Mouse (Mus musculus): Measurements from ENCODE around the gene Rhox8. TPM values are rescaled to one million over a fixed set of nuclear protein-coding genes. Genes with fewer than 3 reads are reported as not detected.
"Not testable (repeated sequence)": the region's sequence is repeated elsewhere in the genome, so short reads cannot be mapped to it uniquely, and the experiment has no call there.

The Rhox8 gene
- not detected in 2 replicates for polyA plus RNA-seq (2014; fragmentation: Nextera tagmentation; extraction: Ambion mirVana)

DNA sequence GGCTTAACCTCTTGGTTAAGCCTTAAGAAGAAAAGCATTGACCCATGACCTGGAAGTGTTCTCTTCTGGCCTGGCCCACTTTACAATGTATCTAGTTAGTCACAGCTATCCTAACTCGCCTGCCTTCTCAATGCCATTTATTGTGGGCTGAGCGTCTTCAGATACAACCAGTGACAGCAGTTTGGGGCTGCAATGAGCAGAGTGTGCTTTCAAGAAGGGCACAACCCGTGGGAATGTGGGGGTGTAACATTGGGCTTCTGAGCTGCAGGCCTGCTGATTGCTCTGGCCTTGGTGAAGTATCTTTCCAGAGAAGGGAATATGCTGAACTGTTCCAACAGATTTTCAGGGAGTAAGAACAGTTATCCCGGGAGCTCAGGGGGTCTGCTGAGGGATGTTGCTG is at the start of gene Rhox8:
TSS of gene Rhox8 (minus strand) at position 101 of the 400 bp plus-strand sequence.
- no peaks in the 10 kb centered on the region for H3K27me3 ChIP-seq (replicated peaks; ENCODE audit: control insufficient read depth, insufficient read depth, low read length)
- no peak for ATAC-seq (replicated peaks; ENCODE audit: low FRiP score)
- no peak within 1 kb of the TSS for H3K9ac ChIP-seq (ENCODE audit: low read depth, low read length)
- H3K4me1 ChIP-seq (replicated peaks; ENCODE audit: control insufficient read depth, insufficient read depth, low read length): no peaks in the 10 kb centered on the region
- no peak within 1 kb of the TSS for H3K4me2 ChIP-seq
- H3K27ac ChIP-seq (ENCODE audit: low read depth, low read length): no peak within 1 kb of the TSS
- no peaks in the 10 kb centered on the region for H3K9me3 ChIP-seq (ENCODE audit: control insufficient read depth, low read length)
- DNase-seq (ENCODE audit: low spot score): no peak
- H3K4me3 ChIP-seq (ENCODE audit: low read depth, low read length): no peak within 1 kb of the TSS
- WGBS: 73% methylated on average over 4 of the region's 4 CpGs
- H3K36me3 ChIP-seq (ENCODE audit: control insufficient read depth, insufficient read depth, low read length): no peaks in the 10 kb centered on the region

DNA sequence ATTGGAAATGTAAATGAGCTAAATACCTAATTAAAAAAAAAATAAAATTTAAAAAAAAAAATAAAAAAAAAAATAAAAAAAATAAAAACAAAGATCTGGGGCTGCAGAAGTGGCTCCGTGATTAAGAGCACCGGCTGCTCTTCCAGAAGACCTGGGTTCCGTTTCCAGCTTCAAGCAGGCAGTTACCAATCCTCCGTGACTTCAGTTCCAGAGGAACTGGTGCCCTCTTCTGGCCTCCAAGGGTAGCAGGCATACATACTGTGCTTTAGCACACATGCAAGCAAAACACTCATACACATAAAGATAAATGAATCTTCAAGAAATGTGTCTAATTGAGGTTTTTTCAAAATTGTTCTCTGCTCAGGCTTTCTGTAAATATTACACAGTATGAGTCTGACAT is 37.6 kb upstream of the Rhox8 start:
- Histone ChIP-seq H3K4me3 (ENCODE audit: low read depth, low read length) (no peak overlapping the region), H3K27ac (ENCODE audit: low read depth, low read length) (no peak overlapping the region), H3K9ac (ENCODE audit: low read depth, low read length) (no peak overlapping the region), H3K9me3 (ENCODE audit: control insufficient read depth, low read length) (no peaks in the 10 kb centered on the region), H3K4me1 (replicated peaks; ENCODE audit: control insufficient read depth, insufficient read depth, low read length) (no peaks in the 10 kb centered on the region), H3K36me3 (ENCODE audit: control insufficient read depth, insufficient read depth, low read length) (no peaks in the 10 kb centered on the region), H3K4me2 (no peak overlapping the region), H3K27me3 (replicated peaks; ENCODE audit: control insufficient read depth, insufficient read depth, low read length) (no peaks in the 10 kb centered on the region)
- DNase-seq (ENCODE audit: low spot score) (no peak), ATAC-seq (replicated peaks; ENCODE audit: low FRiP score) (no peak)
- 65% methylated on average over 4 of the region's 4 CpGs for WGBS

DNA sequence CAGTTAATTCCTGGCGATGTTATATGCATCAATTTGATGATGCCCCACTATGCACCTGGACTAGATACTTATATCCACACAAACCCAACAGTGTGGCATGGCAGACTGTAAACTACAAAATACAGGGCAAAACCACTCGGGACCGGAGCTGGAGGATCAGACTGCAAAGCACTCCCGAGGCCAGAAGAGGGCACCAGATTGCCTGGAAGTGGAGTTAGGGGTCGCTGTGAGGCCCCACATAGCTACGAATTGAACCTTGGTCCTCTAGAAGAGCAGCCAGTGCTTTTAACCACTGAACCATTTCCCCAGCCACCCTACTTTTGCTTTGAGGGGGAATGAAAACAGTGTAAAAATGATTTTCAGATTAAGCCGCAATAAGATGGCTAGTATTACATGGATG is 29.8 kb upstream of the Rhox8 start:
- H3K9me3 ChIP-seq (ENCODE audit: control insufficient read depth, low read length): no peaks in the 10 kb centered on the region
- H3K27me3 ChIP-seq (replicated peaks; ENCODE audit: control insufficient read depth, insufficient read depth, low read length): no peaks in the 10 kb centered on the region
- no peaks in the 10 kb centered on the region for H3K4me1 ChIP-seq (replicated peaks; ENCODE audit: control insufficient read depth, insufficient read depth, low read length)
- 53% methylated on average over 7 of the region's 7 CpGs for WGBS
- no peak overlapping the region for H3K4me2 ChIP-seq
- no peak overlapping the region for H3K9ac ChIP-seq (ENCODE audit: low read depth, low read length)
- no peak for ATAC-seq (replicated peaks; ENCODE audit: low FRiP score)
- DNase-seq (ENCODE audit: low spot score): no peak
- no peak overlapping the region for H3K27ac ChIP-seq (ENCODE audit: low read depth, low read length)
- H3K36me3 ChIP-seq (ENCODE audit: control insufficient read depth, insufficient read depth, low read length): no peaks in the 10 kb centered on the region
- H3K4me3 ChIP-seq (ENCODE audit: low read depth, low read length): no peak overlapping the region

DNA sequence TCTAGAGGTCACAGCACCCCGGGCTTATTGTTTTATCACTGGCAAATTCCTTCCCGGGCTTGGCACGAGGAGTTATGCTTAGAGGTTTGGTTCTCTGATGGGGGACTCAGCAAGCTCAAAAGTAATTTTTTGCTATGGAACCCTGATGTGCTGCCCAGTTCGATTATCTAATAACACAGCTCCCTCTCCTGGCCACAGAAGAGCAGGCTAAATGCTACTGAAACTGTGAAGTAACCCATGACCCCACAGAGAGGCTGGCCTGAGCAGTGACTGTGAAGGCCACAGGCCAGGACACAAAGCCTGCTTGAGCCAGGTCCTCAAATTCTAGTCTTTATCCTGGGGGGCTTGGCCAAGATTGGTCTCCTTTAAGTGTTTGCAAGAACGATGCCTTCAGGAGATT is 25.0 kb upstream of the Rhox8 start:
- DNase-seq (ENCODE audit: low spot score) (no peak), ATAC-seq (replicated peaks; ENCODE audit: low FRiP score) (no peak)
- Histone ChIP-seq H3K4me3 (ENCODE audit: low read depth, low read length) (no peak overlapping the region), H3K27me3 (replicated peaks; ENCODE audit: control insufficient read depth, insufficient read depth, low read length) (no peaks in the 10 kb centered on the region), H3K27ac (ENCODE audit: low read depth, low read length) (no peak overlapping the region), H3K36me3 (ENCODE audit: control insufficient read depth, insufficient read depth, low read length) (no peaks in the 10 kb centered on the region), H3K4me1 (replicated peaks; ENCODE audit: control insufficient read depth, insufficient read depth, low read length) (no peaks in the 10 kb centered on the region), H3K9ac (ENCODE audit: low read depth, low read length) (no peak overlapping the region), H3K9me3 (ENCODE audit: control insufficient read depth, low read length) (no peaks in the 10 kb centered on the region), H3K4me2 (no peak overlapping the region)
- 71% methylated on average over 5 of the region's 5 CpGs for WGBS

DNA sequence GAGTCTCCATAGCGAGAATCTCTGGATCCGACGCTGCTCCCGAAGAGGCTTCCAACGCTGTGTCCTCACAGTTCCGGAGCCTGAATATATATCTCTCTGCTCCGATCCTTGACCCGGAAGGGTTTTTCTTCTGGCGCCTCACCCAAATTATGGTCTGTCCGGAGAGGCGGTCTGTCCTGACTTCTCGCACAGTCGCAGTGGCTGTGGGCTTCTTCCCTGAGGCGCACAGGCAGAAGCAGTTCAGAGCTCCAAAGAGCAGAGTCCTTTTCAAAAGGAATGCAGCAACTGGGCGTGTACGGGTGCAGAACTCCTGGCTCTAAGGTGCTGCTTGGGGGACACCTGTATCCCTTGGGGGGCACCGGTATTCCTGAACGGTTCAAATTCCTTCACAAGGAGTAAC is 22.9 kb upstream of the Rhox8 start, which contains the start of gene Rhox9:
TSS of gene Rhox9 (minus strand) at position 101 of the 400 bp plus-strand sequence.
- not testable (repeated sequence) for H3K4me1 ChIP-seq (replicated peaks; ENCODE audit: control insufficient read depth, insufficient read depth, low read length); H3K4me2 ChIP-seq; H3K27me3 ChIP-seq (replicated peaks; ENCODE audit: control insufficient read depth, insufficient read depth, low read length); DNase-seq (ENCODE audit: low spot score); ATAC-seq (replicated peaks; ENCODE audit: low FRiP score); H3K27ac ChIP-seq (ENCODE audit: low read depth, low read length); H3K9ac ChIP-seq (ENCODE audit: low read depth, low read length); H3K4me3 ChIP-seq (ENCODE audit: low read depth, low read length); H3K36me3 ChIP-seq (ENCODE audit: control insufficient read depth, insufficient read depth, low read length); H3K9me3 ChIP-seq (ENCODE audit: control insufficient read depth, low read length)
- 86% methylated on average over 9 of the region's 18 CpGs for WGBS

DNA sequence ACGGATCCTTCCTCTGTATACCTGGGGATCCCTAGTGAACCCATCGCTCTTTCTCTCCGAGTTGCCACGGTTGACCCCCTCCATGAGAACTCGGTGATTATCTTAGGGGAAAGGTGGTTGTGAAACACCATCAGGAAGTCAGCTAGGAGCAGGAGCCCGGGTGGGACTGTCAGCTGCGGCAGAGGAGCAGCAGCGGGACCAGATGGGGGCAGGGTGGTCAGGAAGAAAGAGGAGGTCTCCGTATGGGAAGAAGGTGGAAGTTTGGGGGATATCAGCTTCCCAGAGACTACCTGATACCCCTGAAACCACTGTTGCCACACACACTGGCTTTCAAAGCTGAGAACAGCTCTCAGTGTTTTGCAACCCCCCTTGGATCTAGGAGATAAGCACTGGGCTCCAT is 18.4 kb upstream of the Rhox8 start, which contains the start of gene Rhox7b:
TSS of gene Rhox7b (minus strand) at position 101 of the 400 bp plus-strand sequence.
- not testable (repeated sequence) for ATAC-seq (replicated peaks; ENCODE audit: low FRiP score); H3K9ac ChIP-seq (ENCODE audit: low read depth, low read length); H3K4me1 ChIP-seq (replicated peaks; ENCODE audit: control insufficient read depth, insufficient read depth, low read length); H3K4me3 ChIP-seq (ENCODE audit: low read depth, low read length); H3K4me2 ChIP-seq; H3K27ac ChIP-seq (ENCODE audit: low read depth, low read length); DNase-seq (ENCODE audit: low spot score); H3K36me3 ChIP-seq (ENCODE audit: control insufficient read depth, insufficient read depth, low read length); H3K9me3 ChIP-seq (ENCODE audit: control insufficient read depth, low read length); H3K27me3 ChIP-seq (replicated peaks; ENCODE audit: control insufficient read depth, insufficient read depth, low read length)
- 69% methylated on average over 9 of the region's 9 CpGs for WGBS

DNA sequence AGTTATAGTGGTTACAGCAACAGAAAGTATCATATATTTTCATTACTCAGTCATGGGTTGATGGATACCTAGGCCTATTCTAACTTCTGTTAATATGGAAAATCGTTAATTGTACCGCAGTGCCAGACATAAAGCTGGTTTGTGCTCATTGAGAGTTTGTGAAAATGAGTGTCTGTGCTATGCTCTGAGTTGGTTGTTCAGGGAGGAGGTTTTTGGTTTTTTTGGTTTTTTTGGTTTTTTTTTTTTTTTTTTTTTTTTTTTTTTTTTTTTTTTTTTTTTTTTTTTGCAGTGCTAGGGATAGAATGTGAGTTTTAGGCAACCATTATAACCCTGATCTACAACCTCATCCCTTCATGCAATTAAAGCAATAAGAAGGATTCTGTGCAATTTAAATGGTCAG is 7.1 kb downstream of the Rhox8 start:
- H3K9me3 ChIP-seq (ENCODE audit: control insufficient read depth, low read length): no peaks in the 10 kb centered on the region
- DNase-seq (ENCODE audit: low spot score): no peak
- no peaks in the 10 kb centered on the region for H3K36me3 ChIP-seq (ENCODE audit: control insufficient read depth, insufficient read depth, low read length)
- H3K27ac ChIP-seq (ENCODE audit: low read depth, low read length): no peak overlapping the region
- no peak for ATAC-seq (replicated peaks; ENCODE audit: low FRiP score)
- no peak overlapping the region for H3K9ac ChIP-seq (ENCODE audit: low read depth, low read length)
- 96% methylated on average over 2 of the region's 2 CpGs for WGBS
- no peaks in the 10 kb centered on the region for H3K27me3 ChIP-seq (replicated peaks; ENCODE audit: control insufficient read depth, insufficient read depth, low read length)
- no peaks in the 10 kb centered on the region for H3K4me1 ChIP-seq (replicated peaks; ENCODE audit: control insufficient read depth, insufficient read depth, low read length)
- H3K4me2 ChIP-seq: no peak overlapping the region
- H3K4me3 ChIP-seq (ENCODE audit: low read depth, low read length): no peak overlapping the region

DNA sequence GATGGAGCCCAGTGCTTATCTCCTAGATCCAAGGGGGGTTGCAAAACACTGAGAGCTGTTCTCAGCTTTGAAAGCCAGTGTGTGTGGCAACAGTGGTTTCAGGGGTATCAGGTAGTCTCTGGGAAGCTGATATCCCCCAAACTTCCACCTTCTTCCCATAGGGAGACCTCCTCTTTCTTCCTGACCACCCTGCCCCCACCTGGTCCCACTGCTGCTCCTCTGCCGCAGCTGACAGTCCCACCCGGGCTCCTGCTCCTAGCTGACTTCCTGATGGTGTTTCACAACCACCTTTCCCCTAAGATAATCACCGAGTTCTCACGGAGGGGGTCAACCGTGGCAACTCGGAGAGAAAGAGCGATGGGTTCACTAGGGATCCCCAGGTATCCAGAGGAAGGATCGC is 47.4 kb downstream of the Rhox8 start, which contains the start of gene Rhox7a:
TSS of gene Rhox7a (plus strand) at position 301 of the 400 bp plus-strand sequence.
- H3K4me3 ChIP-seq (ENCODE audit: low read depth, low read length); H3K36me3 ChIP-seq (ENCODE audit: control insufficient read depth, insufficient read depth, low read length); H3K4me1 ChIP-seq (replicated peaks; ENCODE audit: control insufficient read depth, insufficient read depth, low read length); DNase-seq (ENCODE audit: low spot score); H3K27ac ChIP-seq (ENCODE audit: low read depth, low read length); H3K4me2 ChIP-seq; H3K27me3 ChIP-seq (replicated peaks; ENCODE audit: control insufficient read depth, insufficient read depth, low read length); H3K9me3 ChIP-seq (ENCODE audit: control insufficient read depth, low read length); ATAC-seq (replicated peaks; ENCODE audit: low FRiP score); H3K9ac ChIP-seq (ENCODE audit: low read depth, low read length): not testable (repeated sequence)
- WGBS: 74% methylated on average over 7 of the region's 8 CpGs

DNA sequence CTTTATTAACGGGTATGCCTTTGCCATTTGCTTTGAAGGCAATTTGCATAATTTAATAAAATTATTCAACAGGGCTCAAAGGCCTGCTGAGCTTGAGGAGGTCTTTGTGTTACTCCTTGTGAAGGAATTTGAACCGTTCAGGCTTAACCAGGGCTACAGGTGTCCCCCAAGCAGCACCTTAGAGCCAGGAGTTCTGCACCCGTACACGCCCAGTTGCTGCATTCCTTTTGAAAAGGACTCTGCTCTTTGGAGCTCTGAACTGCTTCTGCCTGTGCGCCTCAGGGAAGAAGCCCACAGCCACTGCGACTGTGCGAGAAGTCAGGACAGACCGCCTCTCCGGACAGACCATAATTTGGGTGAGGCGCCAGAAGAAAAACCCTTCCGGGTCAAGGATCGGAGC is 52.1 kb downstream of the Rhox8 start, which contains the start of gene Rhox6:
TSS of gene Rhox6 (plus strand) at position 301 of the 400 bp plus-strand sequence.
- not testable (repeated sequence) for H3K9me3 ChIP-seq (ENCODE audit: control insufficient read depth, low read length); H3K4me1 ChIP-seq (replicated peaks; ENCODE audit: control insufficient read depth, insufficient read depth, low read length); H3K27me3 ChIP-seq (replicated peaks; ENCODE audit: control insufficient read depth, insufficient read depth, low read length); H3K27ac ChIP-seq (ENCODE audit: low read depth, low read length); H3K4me3 ChIP-seq (ENCODE audit: low read depth, low read length); H3K36me3 ChIP-seq (ENCODE audit: control insufficient read depth, insufficient read depth, low read length); ATAC-seq (replicated peaks; ENCODE audit: low FRiP score); H3K4me2 ChIP-seq; H3K9ac ChIP-seq (ENCODE audit: low read depth, low read length); DNase-seq (ENCODE audit: low spot score)
- 70% methylated on average over 4 of the region's 12 CpGs for WGBS
